Mouse (Mus musculus) erythroblast, embryonic 14.5 days (primary cell): ENCODE results near the gene Card11.

Experiments used
- GATA1 ChIP-seq: IDR thresholded peaks from 2 replicates; pipeline ENCODE4 v1.6.1; 2012; ENCODE audit warnings: low read length, inconsistent platforms, mixed read lengths
- TAL1 ChIP-seq: IDR thresholded peaks from 3 replicates; pipeline ENCODE4 v1.6.1; 2012; ENCODE audit warnings: low read length, inconsistent platforms, mixed read lengths

DNA sequence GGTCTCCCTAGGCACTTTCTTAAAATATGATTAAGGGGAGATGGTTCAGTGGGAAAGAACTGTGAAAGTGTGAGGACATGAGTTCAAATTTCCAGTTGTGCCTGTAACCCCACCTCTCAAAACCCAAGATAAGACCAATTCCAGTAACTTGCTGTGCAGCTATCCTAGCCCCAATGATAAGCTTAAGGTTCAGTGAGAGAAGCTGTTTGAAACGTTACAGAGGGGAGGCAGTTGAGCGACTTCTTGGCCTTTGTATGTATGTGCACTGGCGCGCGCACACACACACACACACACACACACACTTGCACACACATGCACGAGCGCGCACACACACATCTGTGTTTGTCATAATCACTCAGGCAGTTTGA is 169.3 kb downstream of the Card11 start:
- no peak for TF ChIP-seq GATA1
- no peak for TF ChIP-seq TAL1
